Mouse (Mus musculus) CH12.LX (cell line): Measurements from ENCODE around the gene D630023F18Rik.

Source experiments
- CHD1 ChIP-seq: IDR thresholded peaks from 2 replicates; pipeline ENCODE4 v1.6.1; 2012; ENCODE audit warnings: low read depth, low read length, improper control_type of control experiment, inconsistent platforms
- CTCF ChIP-seq, 2 experiments: IDR thresholded peaks in 1 of 2; conservative IDR thresholded peaks in 1 of 2; 2 replicates each; pipeline ENCODE4 v1.5.1; 2011 to 2012; ENCODE audit warnings: low read depth in 2 of 2, low read length in 2 of 2, improper control_type of control experiment in 1 of 2, inconsistent platforms in 1 of 2, mild to moderate bottlenecking in 1 of 2, moderate library complexity in 1 of 2
- E2F4 ChIP-seq: IDR thresholded peaks from 2 replicates; pipeline ENCODE4 v1.6.1; 2011; ENCODE audit warnings: low read depth, low read length, improper control_type of control experiment; ENCODE audit not compliant: insufficient replicate concordance
- GABPA ChIP-seq: IDR thresholded peaks from 2 replicates; pipeline ENCODE4 v1.6.1; 2012; ENCODE audit warnings: low read depth, low read length, improper control_type of control experiment, inconsistent platforms; ENCODE audit not compliant: insufficient replicate concordance
- MAFK ChIP-seq: IDR thresholded peaks from 2 replicates; pipeline ENCODE4 v1.6.1; 2011; ENCODE audit warnings: low read length, improper control_type of control experiment; ENCODE audit not compliant: insufficient replicate concordance
- MAX ChIP-seq: IDR thresholded peaks from 2 replicates; pipeline ENCODE4 v1.6.1; 2011; ENCODE audit warnings: low read length, improper control_type of control experiment
- MEF2A ChIP-seq: IDR thresholded peaks from 2 replicates; pipeline ENCODE4 v1.6.1; 2014; ENCODE audit warnings: low read depth, mild to moderate bottlenecking, inconsistent platforms, low read length, improper control_type of control experiment, borderline replicate concordance
- POLR2A ChIP-seq: IDR thresholded peaks from 2 replicates; pipeline ENCODE4 v1.6.1; 2011; ENCODE audit warnings: low read depth, mild to moderate bottlenecking, improper control_type of control experiment, low read length
- SIN3A ChIP-seq: IDR thresholded peaks from 2 replicates; pipeline ENCODE4 v1.6.1; 2012; ENCODE audit warnings: low read length, improper control_type of control experiment, inconsistent platforms
- USF2 ChIP-seq: conservative IDR thresholded peaks from 2 replicates; pipeline ENCODE4 v1.6.1; 2011; ENCODE audit warnings: low read depth, low read length, improper control_type of control experiment

DNA sequence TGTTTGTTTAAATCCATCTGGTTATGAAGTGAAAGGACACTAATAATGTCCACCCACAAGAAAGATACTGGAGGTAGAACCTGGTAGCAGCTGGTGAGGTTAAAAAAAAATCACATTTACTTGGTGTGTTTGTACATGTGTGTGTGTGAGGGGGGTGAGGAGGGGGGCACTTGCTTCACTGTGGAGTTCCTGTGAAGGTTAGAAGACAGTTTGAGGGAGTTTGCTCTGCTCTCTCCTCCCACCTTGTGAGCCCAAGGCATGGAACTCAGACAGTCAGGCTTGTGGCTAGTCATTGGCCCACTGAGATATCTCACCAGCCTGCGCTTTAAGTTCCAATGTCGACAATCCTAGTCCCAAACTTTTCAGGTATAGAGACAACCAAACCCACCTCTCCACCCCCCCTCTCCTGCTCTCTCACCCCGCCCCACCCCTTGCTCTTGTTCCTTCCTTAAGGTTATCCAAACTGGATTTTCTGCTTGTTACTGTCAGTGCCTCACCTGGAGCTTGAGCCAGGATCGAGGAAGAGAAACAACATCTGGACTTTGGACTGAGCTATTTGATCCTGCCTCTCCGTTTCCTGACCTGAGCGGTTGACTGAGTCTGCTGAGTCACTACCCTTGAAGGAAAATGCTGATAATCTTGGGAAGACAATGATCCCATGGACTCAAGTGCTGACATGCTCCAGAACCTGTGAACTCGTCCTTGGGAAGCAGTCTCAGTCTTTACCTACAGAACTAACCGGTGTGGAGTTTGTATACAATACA is 4.7 kb downstream of the D630023F18Rik start:
- TF ChIP-seq CTCF (conservative IDR thresholded peaks at IDR 0.05 in 1 of 2, IDR thresholded peaks at IDR 0.05 in 1 of 2; ENCODE audit: low read depth in 2 of 2, low read length in 2 of 2), result no peak
- no peak for TF ChIP-seq POLR2A
- TF ChIP-seq MAFK, result no peak
- TF ChIP-seq GABPA, result no peak
- TF ChIP-seq MAX, result no peak
- TF ChIP-seq E2F4, result no peak
- no peak for TF ChIP-seq CHD1
- no peak for TF ChIP-seq SIN3A
- no peak for TF ChIP-seq MEF2A
- no peak for TF ChIP-seq USF2
